Mouse (Mus musculus): ENCODE data around the gene Btg1.
A peak's percentile ranks its signal among the peaks of the same experiment; 100 is the strongest.

Gene Btg1

DNA sequence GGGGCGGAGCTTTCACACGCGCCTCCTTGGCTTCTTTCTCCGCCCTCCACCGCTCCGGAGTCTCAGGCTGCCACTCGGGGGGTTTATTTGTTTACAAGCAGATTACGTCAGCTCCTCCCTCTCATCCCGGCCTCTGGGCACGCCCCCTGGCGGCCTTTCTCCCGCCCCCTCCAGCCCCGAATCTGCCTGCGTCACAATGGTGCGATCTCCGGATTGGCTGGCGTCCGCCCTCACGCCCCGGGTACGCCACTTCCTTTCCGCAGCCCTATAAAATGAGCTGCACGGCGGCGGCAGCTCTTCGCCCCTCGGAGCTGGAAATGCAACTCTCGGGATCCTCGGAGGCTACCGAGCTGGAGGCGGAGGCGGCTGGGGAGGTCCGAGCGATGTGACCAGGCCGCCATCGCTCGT lies at the start of gene Btg1:
TSS of gene Btg1 (plus strand) at position 298 of the 408 bp plus-strand sequence.
- peak; percentile 99 for DNase-seq (ENCODE audit: low spot score)

GRCm38 (mm10) chr10:96569469-96569868 lies 47.3 kb upstream of the Btg1 start:
- DNase-seq (ENCODE audit: low spot score) = no peak

DNA sequence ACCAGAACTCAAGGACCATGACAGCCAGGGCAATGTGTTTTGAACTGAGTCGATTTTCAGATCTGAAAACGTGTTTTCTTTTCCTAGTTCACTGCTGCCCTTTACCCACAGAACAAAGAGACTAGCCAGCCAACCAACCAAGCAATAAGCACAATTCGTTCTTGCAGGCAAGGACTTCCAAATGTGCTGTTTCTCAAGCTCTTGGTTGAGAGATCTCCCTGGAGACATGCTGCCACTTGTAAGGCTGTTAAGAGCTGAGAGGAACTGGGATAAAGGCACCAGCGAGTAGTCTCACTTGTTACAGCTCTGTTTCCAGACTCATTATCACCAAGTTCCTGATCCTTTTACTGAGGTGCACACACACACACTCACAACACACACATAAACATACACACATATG lies 45.6 kb upstream of the Btg1 start:
- DNase-seq (ENCODE audit: low spot score) = no peak

GRCm38 (mm10) chr10:96574786-96575185 lies 42.0 kb upstream of the Btg1 start:
- no peak for DNase-seq (ENCODE audit: low spot score)

- no peak for DNase-seq (ENCODE audit: low spot score)
Measured at GRCm38 (mm10) chr10:96575338-96575737, 41.5 kb upstream of the Btg1 start.

GRCm38 (mm10) chr10:96578924-96579323 lies 37.9 kb upstream of the Btg1 start:
- DNase-seq (ENCODE audit: low spot score) = no peak

DNA sequence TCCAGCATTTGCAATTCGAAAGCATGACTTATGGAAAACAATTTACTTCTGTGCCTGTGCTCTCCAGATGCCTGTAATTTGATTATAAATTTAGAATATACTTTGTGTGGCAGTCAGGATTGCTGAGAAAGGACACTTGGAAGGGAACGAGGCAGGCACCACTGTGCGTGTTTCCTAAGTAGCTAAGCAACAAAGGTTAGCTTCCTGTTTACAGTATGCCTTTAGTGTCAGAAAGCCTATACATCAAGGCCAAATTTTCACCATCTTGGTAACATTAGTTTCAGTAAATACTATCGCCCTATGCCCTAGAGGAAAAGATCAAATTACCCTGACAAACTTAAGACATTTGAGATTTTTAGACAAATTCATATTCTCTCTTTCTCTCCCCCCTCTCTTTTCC lies 37.4 kb upstream of the Btg1 start:
- DNase-seq (ENCODE audit: low spot score) = no peak

DNA sequence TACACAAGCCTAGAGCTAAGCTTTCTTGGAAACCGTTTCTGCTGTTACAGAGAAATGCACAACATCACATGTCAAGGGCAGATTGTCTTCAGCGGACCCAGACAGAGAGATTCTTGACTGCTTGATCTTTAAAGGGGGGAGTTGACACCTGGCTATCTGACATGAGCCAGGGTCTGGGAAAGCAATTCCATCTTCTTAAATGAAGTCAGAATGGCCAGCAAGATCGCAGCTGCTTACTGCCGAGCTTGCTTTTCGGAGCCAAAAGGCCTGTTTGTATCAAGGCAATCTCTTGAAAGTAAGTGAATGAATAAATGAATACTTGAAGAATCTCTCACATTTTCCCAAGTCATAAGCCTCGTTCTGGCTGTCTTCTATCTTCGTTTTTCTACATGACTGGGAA lies 36.6 kb upstream of the Btg1 start:
- no peak for DNase-seq (ENCODE audit: low spot score)

DNA sequence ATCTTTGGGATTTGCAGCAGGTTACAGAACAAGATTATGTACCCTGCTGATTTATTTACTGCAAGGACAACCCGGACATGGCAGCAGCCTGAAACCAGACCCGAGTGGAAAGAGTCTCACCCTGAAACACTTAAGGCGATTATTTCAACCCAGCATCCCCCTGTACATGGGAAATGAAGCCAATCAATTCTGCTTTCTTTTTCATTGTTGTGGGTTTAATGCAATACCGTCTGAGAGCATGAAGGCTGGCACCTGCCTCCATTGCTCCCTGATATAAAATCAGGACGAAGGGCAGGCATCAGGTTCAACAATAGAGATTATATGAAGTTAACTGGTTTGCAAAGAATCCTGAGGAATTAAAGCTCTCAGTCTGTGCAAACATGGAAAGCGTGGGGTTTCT lies 35.6 kb upstream of the Btg1 start:
- no peak for DNase-seq (ENCODE audit: low spot score)

DNA sequence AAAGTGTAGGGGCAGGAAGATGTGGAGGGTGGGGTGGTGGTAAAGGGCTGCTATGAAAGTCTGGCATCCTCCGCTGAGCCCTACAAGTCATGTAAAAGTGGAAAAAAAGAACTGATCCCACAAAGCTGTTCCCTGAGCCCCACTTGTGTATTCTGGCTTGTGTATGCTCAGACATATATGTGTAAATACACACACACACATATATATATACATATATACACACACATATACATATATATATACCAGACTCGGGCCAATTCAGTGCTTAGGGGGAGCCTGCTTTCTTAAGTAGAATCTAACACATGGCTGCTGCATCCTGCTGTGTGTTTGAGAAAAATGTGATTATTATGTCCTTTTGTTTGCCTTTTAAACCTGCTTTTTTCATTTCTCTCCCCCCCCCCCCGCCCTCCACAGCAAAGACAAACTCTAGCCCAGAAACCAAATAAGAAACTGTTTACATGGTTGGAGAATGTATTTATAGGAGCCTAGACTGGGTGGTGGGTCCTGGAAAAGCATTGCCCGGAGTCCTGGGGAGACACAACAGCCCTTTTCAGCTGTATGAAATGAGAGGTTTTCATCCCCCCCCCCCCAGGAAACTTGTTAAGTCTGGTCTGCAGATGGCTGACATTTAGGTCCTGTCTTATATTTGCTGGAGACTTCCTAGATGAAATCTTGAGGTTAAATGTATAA lies 30.5 kb upstream of the Btg1 start:
- DNase-seq (ENCODE audit: low spot score) = no peak

DNA sequence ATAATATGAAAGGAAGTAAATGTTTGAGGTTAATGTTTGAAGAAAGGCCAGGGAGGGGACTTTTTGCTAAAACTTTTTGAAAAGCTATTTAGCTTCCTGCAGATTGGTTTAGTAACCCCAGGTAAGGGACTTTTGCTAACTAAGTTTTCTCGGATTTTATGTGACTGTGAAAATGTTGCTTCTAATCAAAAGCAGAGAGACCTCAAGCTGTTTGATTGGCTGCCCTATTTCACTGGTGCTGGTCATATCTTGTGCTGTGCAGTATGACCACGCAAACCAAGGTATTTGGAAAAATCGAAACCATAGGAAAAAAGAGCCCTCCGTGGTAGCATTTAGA lies 30.0 kb upstream of the Btg1 start:
- no peak for DNase-seq (ENCODE audit: low spot score)

DNA sequence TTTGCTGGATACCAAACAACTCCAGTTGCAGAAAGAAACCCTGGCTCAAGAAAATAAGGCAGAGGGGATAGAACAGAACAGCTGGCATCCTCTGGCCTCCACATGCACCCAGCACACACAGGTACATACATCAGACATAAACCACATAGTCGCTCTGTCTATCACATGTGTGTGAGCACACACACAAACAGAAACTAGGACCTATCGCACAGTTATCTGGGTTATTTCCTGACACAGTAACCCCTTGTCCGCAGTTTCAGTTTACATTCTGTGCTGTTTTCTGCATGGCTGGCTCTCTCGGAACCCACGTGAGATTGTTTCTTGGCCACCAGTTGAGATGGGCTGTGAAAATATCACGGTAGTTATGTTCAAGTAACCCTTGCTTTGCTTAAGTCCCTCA lies 28.6 kb upstream of the Btg1 start:
- no peak for DNase-seq (ENCODE audit: low spot score)

DNA sequence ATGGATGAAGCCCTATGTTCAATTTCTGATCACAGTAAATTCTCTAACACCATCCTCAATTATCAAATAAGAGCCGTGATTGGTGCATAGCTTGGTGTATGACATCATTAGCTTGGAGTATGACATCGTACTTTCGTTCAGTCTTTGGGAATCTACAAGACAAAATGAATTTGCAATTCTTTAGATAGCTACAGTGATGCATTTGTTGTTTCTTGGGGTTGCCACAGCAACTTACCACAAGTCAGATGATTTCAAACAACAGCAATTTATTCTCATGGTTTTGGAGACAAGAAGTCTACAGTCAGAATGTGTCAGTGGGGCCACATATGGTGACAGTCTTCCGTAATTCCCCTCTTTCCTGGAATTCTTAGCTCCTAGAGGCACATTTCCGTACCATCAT lies 27.0 kb upstream of the Btg1 start:
- no peak for DNase-seq (ENCODE audit: low spot score)

GRCm38 (mm10) chr10:96592089-96592488 lies 24.7 kb upstream of the Btg1 start:
- DNase-seq (ENCODE audit: low spot score) = no peak

DNA sequence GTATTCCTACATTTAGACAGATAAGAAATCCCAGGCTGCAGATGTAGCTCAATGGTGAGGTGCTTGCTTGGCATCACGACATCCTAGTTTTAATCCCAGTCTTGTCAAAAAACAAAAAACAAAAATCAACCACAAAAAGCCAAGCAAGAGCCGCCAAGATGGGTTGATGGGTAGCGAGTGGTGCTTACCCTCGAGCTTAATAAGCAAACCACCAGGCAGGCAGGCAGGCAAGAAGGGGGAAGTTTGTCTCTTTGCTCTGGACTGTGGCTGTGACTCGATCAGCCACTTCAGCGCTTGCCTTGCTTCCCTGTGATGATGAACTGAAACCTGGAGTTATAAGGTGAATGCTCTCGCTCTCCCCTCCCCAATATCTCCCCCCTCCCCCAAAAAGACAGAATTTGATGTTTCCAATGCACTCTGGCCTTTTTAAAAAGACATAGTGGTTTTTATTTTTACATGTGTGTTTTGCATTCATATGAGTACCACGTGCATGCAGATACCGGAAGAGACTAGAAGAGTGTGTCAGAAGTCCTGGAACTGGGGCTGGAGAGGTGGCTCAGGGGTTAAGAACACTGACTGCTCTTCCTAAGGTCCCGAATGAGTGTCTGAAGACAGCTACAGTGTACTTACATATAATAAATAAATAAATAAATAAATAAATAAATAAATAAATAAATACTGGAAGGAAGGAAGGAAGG lies 21.2 kb upstream of the Btg1 start:
- DNase-seq (ENCODE audit: low spot score) = no peak

GRCm38 (mm10) chr10:96596411-96596810 lies 20.4 kb upstream of the Btg1 start:
- no peak for DNase-seq (ENCODE audit: low spot score)

- DNase-seq (ENCODE audit: low spot score) = no peak
Measured at GRCm38 (mm10) chr10:96599641-96600040, 17.2 kb upstream of the Btg1 start.

GRCm38 (mm10) chr10:96601670-96602069 lies 15.1 kb upstream of the Btg1 start:
- DNase-seq (ENCODE audit: low spot score) = no peak

DNA sequence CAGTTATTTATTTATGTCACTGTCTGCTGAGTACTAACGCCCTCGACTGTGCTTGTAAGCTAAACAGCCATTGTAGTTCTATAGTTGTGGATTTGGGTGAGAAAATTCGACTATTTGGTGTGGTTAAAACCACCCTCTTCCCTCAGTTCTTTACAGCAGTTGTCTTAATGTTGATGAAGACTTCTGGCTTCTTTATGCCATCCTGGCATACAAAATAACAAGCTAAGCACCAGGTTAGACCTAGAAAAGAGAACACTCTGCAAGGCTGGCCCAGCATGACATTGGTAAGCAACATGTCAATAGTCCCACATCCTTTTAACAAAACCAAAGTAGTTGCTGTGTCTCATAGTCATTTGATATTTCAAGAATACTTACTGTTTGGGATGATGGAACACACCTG lies 14.5 kb upstream of the Btg1 start:
- DNase-seq (ENCODE audit: low spot score) = no peak

- DNase-seq (ENCODE audit: low spot score) = no peak
Measured at GRCm38 (mm10) chr10:96605168-96605567, 11.6 kb upstream of the Btg1 start.

- DNase-seq (ENCODE audit: low spot score) = no peak
Measured at GRCm38 (mm10) chr10:96605856-96606255, 10.9 kb upstream of the Btg1 start.

- no peak for DNase-seq (ENCODE audit: low spot score)
Measured at GRCm38 (mm10) chr10:96607617-96608185, 9.1 kb upstream of the Btg1 start.
